Mouse (Mus musculus) liver, embryonic 14.5 days (tissue): ENCODE measurements around the gene Nup93.

Source experiments
- CTCF ChIP-seq: IDR thresholded peaks from 2 replicates; pipeline ENCODE4 v1.5.1; 2016; ENCODE audit warnings: antibody characterized with exemption, low read depth, control low read depth
- EP300 ChIP-seq: IDR thresholded peaks from 2 replicates; pipeline ENCODE4 v1.6.1; 2016; ENCODE audit warnings: antibody characterized with exemption, low read depth

GRCm38 (mm10) chr8:94167244-94167643 is 47.1 kb upstream of the Nup93 start:
- peak; percentile 99 for TF ChIP-seq CTCF
- no peak for TF ChIP-seq EP300
